Mouse (Mus musculus) limb, embryonic 12.5 days (tissue): Measurements from ENCODE around the gene Zfp536. TPM values are rescaled to one million over a fixed set of nuclear protein-coding genes. Genes with fewer than 3 reads are reported as not detected.

Source experiments
- ATAC-seq: fragments of 200-750 bp; cut with Nextera tagmentation; 2 replicates; pipeline ENCODE4 v1.8.0; 2017; ENCODE audit warnings: low read depth, moderate TSS enrichment; ENCODE audit not compliant: insufficient number of reproducible peaks, insufficient read depth, low FRiP score, low TSS enrichment
- H3K27ac ChIP-seq: fragments of 300-500 bp; sonication (generic); 2 replicates; pipeline ENCODE4 v1.5.1; 2016; ENCODE audit warnings: mild to moderate bottlenecking, moderate library complexity
- H3K27me3 ChIP-seq: fragments of 300-500 bp; sonication (generic); 2 replicates; pipeline ENCODE4 v1.6.1; 2016; ENCODE audit warnings: mild to moderate bottlenecking, moderate library complexity
- H3K36me3 ChIP-seq: fragments of 300-500 bp; sonication (generic); 2 replicates; pipeline ENCODE4 v1.6.1; 2016; ENCODE audit warnings: mild to moderate bottlenecking, moderate library complexity
- H3K4me1 ChIP-seq: fragments of 300-500 bp; sonication (generic); replicated peaks from 2 replicates; pipeline ENCODE4 v1.6.1; 2016
- H3K4me2 ChIP-seq: fragments of 300-500 bp; sonication (generic); 2 replicates; pipeline ENCODE4 v1.6.1; 2016; ENCODE audit warnings: mild to moderate bottlenecking, moderate library complexity
- H3K4me3 ChIP-seq: fragments of 300-500 bp; sonication (generic); replicated peaks from 2 replicates; pipeline ENCODE4 v1.5.1; 2016; ENCODE audit warnings: mild to moderate bottlenecking
- H3K9ac ChIP-seq: fragments of 300-500 bp; sonication (generic); replicated peaks from 2 replicates; pipeline ENCODE4 v1.6.1; 2016; ENCODE audit warnings: mild to moderate bottlenecking, moderate library complexity
- H3K9me3 ChIP-seq: fragments of 300-500 bp; sonication (generic); 2 replicates; pipeline ENCODE4 v1.6.1; 2016; ENCODE audit warnings: mild to moderate bottlenecking, moderate library complexity
- WGBS: fragments of 180-500 bp; shearing (Covaris S2); methylation state at CpG from one replicate; pipeline ENCODE4 v1.1.7; 2016; 5-methylcytosine and 5-hydroxymethylcytosine counted together
- polyA plus RNA-seq: library from polyadenylated mRNA; unstranded; fragments of >200 nt; fragmentation: Nextera tagmentation; extraction: Ambion mirVana; gene quantifications from 2 replicates; pipeline ENCODE4 v1.2.1, GENCODE M21; 2016

Zfp536 gene
- polyA plus RNA-seq, 1 experiment from 2014 or later: 8.1 TPM

- no peak for ATAC-seq
- peaks cover 31% of the 10 kb centered on the region for H3K4me1 ChIP-seq
- 30% methylated on average over 11 of the region's 11 CpGs for WGBS
- no peak overlapping the region for H3K27ac ChIP-seq
- H3K9me3 ChIP-seq: no peaks in the 10 kb centered on the region
- 0 out of 2 replicates have a peak overlapping the region, but pooled peaks have one; percentile 6 for H3K4me2 ChIP-seq
- H3K9ac ChIP-seq: no peak overlapping the region
- no peaks in the 10 kb centered on the region for H3K27me3 ChIP-seq
- H3K36me3 ChIP-seq: no peaks in the 10 kb centered on the region
- no peak overlapping the region for H3K4me3 ChIP-seq
Observed at GRCm38 (mm10) chr7:37689107-37689511, 84.3 kb downstream of the Zfp536 start.

DNA sequence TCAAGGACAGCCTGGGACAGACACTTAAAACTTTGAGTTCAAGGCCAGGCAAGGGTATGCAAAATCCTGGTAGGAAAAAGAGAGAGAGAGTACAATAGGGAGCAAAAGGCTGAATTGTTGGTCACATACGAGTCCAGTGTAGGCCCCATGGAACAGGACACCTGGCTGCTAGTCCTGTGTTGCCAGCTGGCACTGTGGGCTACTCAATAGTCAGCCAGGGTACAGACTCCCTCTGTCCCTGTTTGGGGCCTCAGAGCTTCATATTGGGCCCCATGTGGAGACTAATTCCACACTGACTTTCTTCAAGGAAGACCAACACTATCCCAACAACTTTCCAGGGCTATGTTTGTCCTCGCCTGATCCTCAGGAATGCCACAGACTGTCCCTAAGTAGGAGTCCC lies 87.1 kb downstream of the Zfp536 start:
- Histone ChIP-seq H3K27ac (no peak overlapping the region), H3K4me1 (peaks cover 21% of the 10 kb centered on the region)

GRCm38 (mm10) chr7:37685247-37685646 lies 88.2 kb downstream of the Zfp536 start:
- Histone ChIP-seq H3K4me3 (no peak overlapping the region), H3K4me2 (no peak overlapping the region), H3K4me1 (peaks cover 15% of the 10 kb centered on the region), H3K36me3 (no peaks in the 10 kb centered on the region), H3K9ac (no peak overlapping the region), H3K9me3 (no peaks in the 10 kb centered on the region), H3K27me3 (no peaks in the 10 kb centered on the region), H3K27ac (no peak overlapping the region)
- WGBS: 77% methylated on average over 3 of the region's 3 CpGs
- ATAC-seq: no peak

More for the DNA sequence above, 87.1 kb downstream of the Zfp536 start:
- Histone ChIP-seq H3K4me3 (no peak overlapping the region), H3K9me3 (no peaks in the 10 kb centered on the region), H3K4me2 (no peak overlapping the region), H3K9ac (no peak overlapping the region), H3K27me3 (no peaks in the 10 kb centered on the region), H3K36me3 (no peaks in the 10 kb centered on the region)
- no peak for ATAC-seq
- WGBS: 84% methylated on average over 2 of the region's 2 CpGs

- Histone ChIP-seq H3K4me3 (no peak overlapping the region), H3K4me2 (no peak overlapping the region), H3K27ac (no peak overlapping the region), H3K27me3 (no peaks in the 10 kb centered on the region), H3K9me3 (no peaks in the 10 kb centered on the region), H3K36me3 (no peaks in the 10 kb centered on the region), H3K9ac (no peak overlapping the region), H3K4me1 (no peaks in the 10 kb centered on the region)
- ATAC-seq: no peak
- WGBS: 66% methylated on average over 3 of the region's 3 CpGs
Observed at GRCm38 (mm10) chr7:37681335-37681734, 92.1 kb downstream of the Zfp536 start.

GRCm38 (mm10) chr7:37663676-37664365 lies 109.6 kb downstream of the Zfp536 start:
- 84% methylated on average over 7 of the region's 7 CpGs for WGBS
- H3K4me1 ChIP-seq: peaks cover 18% of the 10 kb centered on the region
- no peak for ATAC-seq

DNA sequence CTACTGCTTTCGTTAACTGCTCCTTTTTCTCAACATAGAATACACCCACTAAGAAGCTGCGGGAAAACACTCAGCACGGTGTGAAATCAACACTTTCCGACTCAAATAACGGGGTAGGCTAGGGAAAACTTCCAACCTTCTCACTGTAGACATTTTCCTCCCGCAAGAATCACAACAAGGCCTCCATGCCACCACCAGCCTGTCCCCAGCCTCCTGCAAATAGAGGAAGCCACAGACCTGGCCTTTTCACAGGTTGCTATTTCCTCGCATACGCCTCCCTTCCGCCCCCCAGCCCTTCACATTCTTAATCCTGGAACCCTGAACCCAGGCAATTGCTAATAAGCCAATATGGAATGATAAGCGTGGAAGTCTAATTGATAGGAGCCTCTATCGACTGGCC lies 124.8 kb downstream of the Zfp536 start:
- Histone ChIP-seq H3K9me3 (no peaks in the 10 kb centered on the region; the same call in 1 of the 2 replicates), H3K9ac (no peak overlapping the region), H3K4me3 (no peak overlapping the region), H3K27ac (no peak overlapping the region), H3K36me3 (no peaks in the 10 kb centered on the region), H3K27me3 (no peaks in the 10 kb centered on the region), H3K4me1 (no peaks in the 10 kb centered on the region), H3K4me2 (no peak overlapping the region)
- 85% methylated on average over 11 of the region's 11 CpGs for WGBS
- no peak for ATAC-seq

More at GRCm38 (mm10) chr7:37663676-37664365, 109.6 kb downstream of the Zfp536 start:
- H3K27ac ChIP-seq: no peak overlapping the region
- no peaks in the 10 kb centered on the region for H3K9me3 ChIP-seq
- H3K4me3 ChIP-seq: no peak overlapping the region
- H3K36me3 ChIP-seq: no peaks in the 10 kb centered on the region
- H3K9ac ChIP-seq: no peak overlapping the region
- H3K4me2 ChIP-seq: no peak overlapping the region
- no peaks in the 10 kb centered on the region for H3K27me3 ChIP-seq

GRCm38 (mm10) chr7:37647917-37648615 lies 125.4 kb downstream of the Zfp536 start:
- no peaks in the 10 kb centered on the region for H3K27me3 ChIP-seq
- no peaks in the 10 kb centered on the region for H3K36me3 ChIP-seq
- no peaks in the 10 kb centered on the region for H3K4me1 ChIP-seq
- 93% methylated on average over 21 of the region's 21 CpGs for WGBS
- no peak overlapping the region for H3K4me3 ChIP-seq
- no peak for ATAC-seq
- no peak overlapping the region for H3K9ac ChIP-seq
- H3K4me2 ChIP-seq: no peak overlapping the region
- no peak overlapping the region for H3K27ac ChIP-seq
- H3K9me3 ChIP-seq: no peaks in the 10 kb centered on the region; the same call in 1 of the 2 replicates

DNA sequence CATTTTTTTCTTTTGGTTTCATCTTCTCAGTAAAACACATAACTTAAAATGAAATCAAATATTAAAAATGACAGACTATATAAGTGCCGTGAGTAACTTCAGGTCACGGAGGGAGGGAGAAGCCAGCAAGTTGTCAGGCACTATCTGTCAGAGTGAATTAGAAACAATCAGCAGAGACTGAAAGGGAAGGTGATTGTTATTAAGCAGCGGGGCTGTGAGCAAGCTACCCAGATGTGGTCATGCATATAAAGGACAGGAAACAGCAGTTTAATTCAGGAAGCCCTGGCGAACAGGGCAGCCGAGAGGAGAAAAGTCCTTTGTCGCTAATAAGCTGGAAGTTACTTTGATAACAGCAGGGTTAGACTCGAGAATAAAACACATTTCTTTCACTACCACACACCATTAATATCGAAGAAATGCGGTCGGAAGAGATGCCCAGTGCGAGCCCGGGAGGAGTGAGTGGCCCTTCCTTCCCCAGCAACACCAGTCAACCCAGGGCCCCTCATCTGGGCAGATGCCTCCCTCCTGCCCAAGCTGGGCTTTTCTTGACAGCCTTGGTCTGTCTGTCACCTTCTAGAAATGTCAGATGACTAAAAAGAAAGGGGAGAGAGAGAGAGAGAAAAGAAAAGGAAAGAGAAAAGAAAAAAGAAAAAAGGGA lies 133.6 kb downstream of the Zfp536 start:
- H3K27ac ChIP-seq: no peak overlapping the region
- H3K4me3 ChIP-seq: no peak overlapping the region
- H3K9ac ChIP-seq: no peak overlapping the region
- WGBS: 24% methylated on average over 12 of the region's 12 CpGs
- ATAC-seq: no peak
- no peaks in the 10 kb centered on the region for H3K36me3 ChIP-seq
- no peaks in the 10 kb centered on the region for H3K27me3 ChIP-seq
- H3K4me1 ChIP-seq: peaks cover 14% of the 10 kb centered on the region
- H3K9me3 ChIP-seq: no peaks in the 10 kb centered on the region; the same call in 1 of the 2 replicates
- peak overlapping the region; percentile 33 for H3K4me2 ChIP-seq

DNA sequence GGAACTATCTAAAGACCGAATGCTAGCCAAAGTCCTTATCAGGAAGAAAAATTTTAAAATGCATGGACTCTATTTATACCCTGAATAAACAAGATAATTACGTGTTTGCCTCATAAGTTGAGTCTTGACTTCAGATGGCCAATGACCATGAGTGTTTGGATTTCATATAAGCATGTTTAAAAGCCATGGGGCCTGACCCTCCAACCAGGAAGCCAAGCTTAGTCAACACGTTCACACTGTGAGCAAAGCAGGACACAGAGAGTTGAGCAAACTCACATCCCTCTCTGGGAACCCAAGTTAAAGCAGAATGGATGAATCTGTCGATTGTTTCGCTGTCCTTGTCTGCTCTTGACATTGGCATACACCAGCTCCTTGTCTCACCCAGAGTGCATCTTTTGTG lies 138.6 kb downstream of the Zfp536 start:
- Histone ChIP-seq H3K4me1 (peaks cover 6% of the 10 kb centered on the region), H3K9me3 (no peaks in the 10 kb centered on the region), H3K36me3 (no peaks in the 10 kb centered on the region), H3K27me3 (no peaks in the 10 kb centered on the region), H3K4me3 (no peak overlapping the region), H3K9ac (no peak overlapping the region), H3K27ac (no peak overlapping the region), H3K4me2 (no peak overlapping the region)
- no peak for ATAC-seq
- WGBS: 87% methylated on average over 5 of the region's 5 CpGs

GRCm38 (mm10) chr7:37630410-37630809 lies 143.0 kb downstream of the Zfp536 start:
- Histone ChIP-seq H3K4me2 (no peak overlapping the region), H3K4me3 (no peak overlapping the region), H3K27me3 (peaks cover 11% of the 10 kb centered on the region), H3K4me1 (peaks cover 9% of the 10 kb centered on the region), H3K36me3 (no peaks in the 10 kb centered on the region), H3K27ac (no peak overlapping the region), H3K9ac (no peak overlapping the region), H3K9me3 (no peaks in the 10 kb centered on the region)
- ATAC-seq: no peak
- WGBS: 70% methylated on average over 7 of the region's 7 CpGs

DNA sequence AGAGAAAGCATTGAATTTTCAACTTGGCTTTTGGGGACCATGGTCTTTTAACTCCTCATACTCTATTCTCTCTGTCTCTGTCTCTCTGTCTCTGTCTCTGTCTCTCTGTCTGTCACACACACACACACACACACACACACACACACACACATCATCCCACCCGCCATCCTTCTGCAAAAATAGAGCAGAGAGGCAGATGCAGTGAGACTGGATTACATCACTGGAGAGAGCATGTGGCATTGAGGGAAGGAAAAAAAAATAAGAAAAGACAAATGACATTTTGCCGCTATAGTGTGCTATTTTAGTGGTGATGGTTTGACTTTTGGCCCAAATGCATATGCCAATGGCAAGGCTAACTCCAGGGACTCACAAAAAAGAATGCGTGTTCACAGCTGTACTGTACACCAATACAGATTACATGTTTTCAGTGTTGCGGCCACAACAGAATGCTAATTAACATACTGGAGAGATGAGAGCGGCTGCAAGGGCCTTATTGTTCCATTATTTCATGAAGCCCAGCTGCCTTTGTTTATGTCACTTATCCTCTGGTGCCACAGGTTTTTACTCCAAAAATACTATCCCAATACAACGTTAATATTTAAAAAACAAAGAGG lies 145.4 kb downstream of the Zfp536 start:
- no peak for ATAC-seq
- H3K27me3 ChIP-seq: peaks cover 24% of the 10 kb centered on the region
- H3K9me3 ChIP-seq: no peaks in the 10 kb centered on the region
- no peaks in the 10 kb centered on the region for H3K36me3 ChIP-seq
- no peak overlapping the region for H3K4me2 ChIP-seq
- no peak overlapping the region for H3K4me3 ChIP-seq
- no peak overlapping the region for H3K9ac ChIP-seq
- no peak overlapping the region for H3K27ac ChIP-seq
- 81% methylated on average over 6 of the region's 6 CpGs for WGBS
- H3K4me1 ChIP-seq: peaks cover 9% of the 10 kb centered on the region
